Comparison of ENCODE assay signal across 8 mouse cellular contexts in the genomic region with DNA sequence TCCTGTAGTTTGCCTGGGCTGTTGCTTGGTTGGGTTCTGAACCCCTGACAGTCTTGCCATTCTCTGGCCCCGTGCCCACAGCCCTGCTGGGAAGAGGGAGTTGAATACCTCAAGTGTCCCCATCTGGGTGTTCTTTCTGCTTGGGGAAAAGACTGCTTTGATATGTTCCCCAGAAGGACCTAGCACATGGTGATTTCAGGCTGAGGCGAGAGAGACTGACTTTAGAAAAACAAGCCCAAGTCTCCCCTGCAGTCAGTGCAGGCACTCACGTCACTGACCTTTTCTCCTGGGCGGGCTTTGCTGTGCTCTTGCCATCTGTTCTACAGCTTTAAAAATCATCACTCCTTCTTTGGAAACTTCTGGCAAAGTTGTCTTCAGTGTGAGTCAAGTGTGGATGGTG.
A peak's percentile ranks its signal among the peaks of the same experiment; 100 is the strongest.
DNase-seq lines count a peak whose midpoint lies in the region; ATAC-seq lines count a peak whose summit lies in the region.

No protein-coding gene starts in this region.

- no peak overlapping the region for H3K4me3 ChIP-seq in heart, embryonic 15.5 days
- no peak overlapping the region for H3K4me3 ChIP-seq in forebrain, embryonic 10.5 days

- no peak overlapping the region for H3K4me2 ChIP-seq in heart, embryonic 15.5 days

- no peak overlapping the region for H3K9ac ChIP-seq in heart, embryonic 15.5 days

- H3K4me1 ChIP-seq in heart, embryonic 15.5 days (replicated peaks), result peaks cover 59% of the 10 kb centered on the region
- no peaks in the 10 kb centered on the region for H3K4me1 ChIP-seq in forebrain, embryonic 10.5 days

- 42% methylated on average over 4 of the region's 4 CpGs for WGBS in heart, embryonic 15.5 days
- WGBS in forebrain, embryonic 10.5 days, result 88% methylated on average over 4 of the region's 4 CpGs

- H3K27me3 ChIP-seq in heart, embryonic 15.5 days, result no peaks in the 10 kb centered on the region
- no peaks in the 10 kb centered on the region for H3K27me3 ChIP-seq in forebrain, embryonic 10.5 days (ENCODE audit: poor library complexity, severe bottlenecking)

- H3K27ac ChIP-seq in heart, embryonic 15.5 days, result peak overlapping the region; percentile 79
- no peak overlapping the region for H3K27ac ChIP-seq in forebrain, embryonic 10.5 days

- no peaks in the 10 kb centered on the region for H3K9me3 ChIP-seq in heart, embryonic 15.5 days (replicated peaks)
- H3K9me3 ChIP-seq in forebrain, embryonic 10.5 days, result no peaks in the 10 kb centered on the region

- ATAC-seq in heart, embryonic 15.5 days (replicated peaks; ENCODE audit: insufficient number of reproducible peaks, insufficient read depth, low FRiP score, low read depth), result no peak
- ATAC-seq in erythroblast, adult 5-6 weeks (replicated peaks; ENCODE audit: low FRiP score, poor library complexity, severe bottlenecking), result no peak

- DNase-seq in adrenal gland, adult 2 months, result peak; percentile 42
- DNase-seq in adrenal gland, adult 8-10 months, result no peak
- peak; percentile 47 to 54 for DNase-seq in cerebellum, postnatal 14 days
- DNase-seq in lung, postnatal 36 days, result peak; percentile 21
- DNase-seq in forebrain, embryonic 10.5 days (ENCODE audit: extremely low spot score, low spot score), result no peak
- DNase-seq in adipocyte (ENCODE audit: low spot score), result no peak

- H3K36me3 ChIP-seq in heart, embryonic 15.5 days, result no peaks in the 10 kb centered on the region
- H3K36me3 ChIP-seq in forebrain, embryonic 10.5 days (replicated peaks), result no peaks in the 10 kb centered on the region

Comparison
In these comparisons a context has a peak if more than half of its experiments do, and no peak if none do; other contexts are left out.
1. DNase-seq: peak in adrenal gland, adult 2 months (single experiment), cerebellum, postnatal 14 days (2 of 2) and lung, postnatal 36 days (single experiment); none in adrenal gland, adult 8-10 months (single experiment), forebrain, embryonic 10.5 days (single experiment) and adipocyte (single experiment).